Mouse (Mus musculus) urinary bladder, postnatal 36 days (tissue): Measurements from ENCODE around the gene Krtap1-3.
"Not testable (repeated sequence)": the region's sequence is repeated elsewhere in the genome, so short reads cannot be mapped to it uniquely, and the experiment has no call there.

Experiments used
- DNase-seq, 2 experiments: peaks; one replicate each; pipeline ENCODE4 v3.0.0; 2022; ENCODE audit warnings: low spot score in 2 of 2, mixed read lengths in 1 of 2

Gene Krtap1-3

DNA sequence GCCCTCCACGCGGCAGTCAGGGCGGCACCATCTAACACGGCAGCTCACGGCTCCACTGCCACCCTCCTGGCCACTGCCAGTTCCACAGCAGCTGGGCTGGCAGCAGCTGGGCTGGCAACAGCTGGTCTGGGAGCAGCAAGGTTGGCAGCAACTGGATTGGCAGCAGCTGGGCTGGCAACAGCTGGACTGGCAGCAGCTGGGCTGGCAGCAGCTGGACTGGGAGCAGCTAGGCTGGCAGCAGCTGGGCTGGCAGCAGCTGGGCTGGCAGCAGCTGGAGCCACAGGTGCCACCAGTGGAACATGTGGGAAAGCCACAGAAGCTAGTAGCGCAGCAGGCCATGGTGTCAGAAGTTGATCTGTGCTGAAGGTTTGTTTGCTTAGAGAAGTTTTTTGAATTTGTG is at the start of gene Krtap1-3:
Krtap1-3 (minus strand) TSS at position 359 of the 400 bp plus-strand sequence.
- no peak for DNase-seq

DNA sequence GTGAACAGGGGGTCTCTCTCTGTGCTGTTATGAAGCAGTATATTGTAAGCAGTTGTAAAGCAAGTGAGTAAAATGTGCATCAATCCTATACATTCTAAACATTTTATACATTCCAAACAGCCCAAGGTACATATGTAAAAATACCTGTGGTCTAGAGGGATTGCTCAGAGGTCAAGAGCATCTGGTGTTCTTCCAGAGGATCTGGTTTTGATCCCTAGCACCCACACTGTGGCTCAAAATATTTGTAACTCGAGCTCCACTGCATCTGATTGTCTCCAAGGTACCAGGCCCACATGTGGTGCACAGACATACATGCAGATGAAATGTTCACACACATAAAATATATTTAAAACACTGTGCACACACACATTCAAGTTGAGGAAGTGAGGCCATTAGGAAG is 49.8 kb upstream of the Krtap1-3 start:
- DNase-seq, result no peak

DNA sequence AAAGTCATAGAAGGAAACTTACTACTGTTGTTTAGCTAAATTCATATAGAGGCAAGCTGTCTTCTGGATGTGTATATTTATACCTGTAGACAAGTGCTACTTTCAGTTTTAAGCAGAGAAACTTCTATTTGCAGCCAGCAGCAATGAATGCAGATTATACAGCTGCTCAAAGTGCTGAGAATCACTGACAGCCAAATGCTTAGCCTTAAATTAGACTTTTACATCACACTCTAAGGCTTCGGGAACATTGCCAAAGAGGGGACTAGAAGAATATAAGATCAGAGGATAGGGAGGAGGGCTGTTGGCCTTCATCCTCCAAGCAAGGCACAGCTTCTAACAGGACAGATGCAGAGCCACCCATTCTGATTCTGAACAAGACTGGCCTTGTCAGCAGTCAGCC is 45.9 kb upstream of the Krtap1-3 start:
- DNase-seq, result no peak

- no peak for DNase-seq
Measured at GRCm38 (mm10) chr11:99634653-99635134, 43.6 kb upstream of the Krtap1-3 start, which contains the start of gene Krtap4-2. Gene Krtap4-2, minus strand, starts transcription at chr11:99635084.

GRCm38 (mm10) chr11:99633293-99633692 is 42.2 kb upstream of the Krtap1-3 start:
- DNase-seq, result no peak

GRCm38 (mm10) chr11:99630890-99631289 is 39.8 kb upstream of the Krtap1-3 start:
- DNase-seq, result no peak

DNA sequence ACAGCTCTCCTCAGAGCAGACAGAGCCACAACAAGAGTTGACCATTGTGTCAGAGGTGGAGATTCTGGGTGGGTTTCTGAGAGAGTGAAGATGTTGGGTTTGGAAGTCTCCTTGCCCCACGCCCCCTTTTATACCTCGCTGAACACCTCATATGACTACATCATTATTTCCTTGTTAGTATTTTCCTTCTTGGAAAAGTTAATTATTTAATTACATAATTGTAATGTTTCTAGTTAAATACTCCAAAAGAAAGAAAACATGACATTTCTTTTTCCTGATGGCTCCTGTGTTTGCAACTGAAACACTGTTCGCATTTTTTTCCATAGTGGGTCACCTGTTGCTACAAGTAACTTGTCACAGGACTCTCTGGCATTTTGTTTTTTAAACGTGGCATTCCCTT is 37.0 kb upstream of the Krtap1-3 start, which contains the start of gene Krtap4-1:
Krtap4-1 (minus strand) TSS at position 101 of the 400 bp plus-strand sequence.
- no peak for DNase-seq

DNA sequence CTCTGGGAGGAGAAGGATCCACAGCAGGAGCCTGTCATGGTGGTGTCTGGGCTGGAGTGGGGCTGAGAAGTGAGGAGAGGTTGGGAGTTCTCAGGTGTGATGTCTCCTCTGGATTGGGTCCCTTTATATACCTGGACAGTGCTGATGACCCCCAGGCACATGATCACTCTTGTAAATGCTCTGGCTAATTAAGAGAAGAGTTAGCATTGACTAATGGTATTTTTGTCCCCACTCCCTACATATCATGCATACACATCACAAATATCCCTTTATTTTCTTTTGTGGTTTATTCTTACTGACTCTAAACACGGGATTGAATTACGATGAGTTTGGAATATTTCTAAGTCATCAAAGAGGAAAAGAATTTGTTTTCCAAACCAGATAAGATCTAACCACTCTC is 29.2 kb upstream of the Krtap1-3 start, which contains the start of gene Gm11562:
Gm11562 (minus strand) TSS at position 101 of the 400 bp plus-strand sequence.
- DNase-seq, result no peak

- DNase-seq, result no peak
Measured at GRCm38 (mm10) chr11:99614796-99615363, 23.7 kb upstream of the Krtap1-3 start, which contains the start of gene Krtap2-4. Gene Krtap2-4, minus strand, starts transcription at chr11:99614846.

DNA sequence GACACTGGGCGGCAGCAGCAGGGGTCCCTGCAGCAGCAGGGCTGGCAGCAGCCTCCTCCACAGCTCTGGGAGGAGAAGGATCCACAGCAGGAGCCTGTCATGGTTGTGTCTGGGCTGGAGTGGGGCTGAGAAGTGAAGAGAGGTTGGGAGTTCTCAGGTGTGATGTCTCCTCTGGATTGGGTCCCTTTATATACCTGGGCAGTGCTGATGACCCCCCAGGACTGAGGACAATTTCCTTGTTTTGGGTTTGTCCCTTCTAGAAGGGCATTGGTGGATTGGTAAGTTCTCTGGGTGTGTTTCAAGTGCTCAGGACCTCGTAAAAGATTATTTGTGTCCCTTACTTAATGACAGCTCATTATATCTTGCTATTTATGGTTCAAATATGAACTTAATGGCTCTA is 18.9 kb upstream of the Krtap1-3 start, which contains the start of gene Gm11937:
Gm11937 (minus strand) TSS at position 101 of the 400 bp plus-strand sequence.
- not testable (repeated sequence) for DNase-seq

DNA sequence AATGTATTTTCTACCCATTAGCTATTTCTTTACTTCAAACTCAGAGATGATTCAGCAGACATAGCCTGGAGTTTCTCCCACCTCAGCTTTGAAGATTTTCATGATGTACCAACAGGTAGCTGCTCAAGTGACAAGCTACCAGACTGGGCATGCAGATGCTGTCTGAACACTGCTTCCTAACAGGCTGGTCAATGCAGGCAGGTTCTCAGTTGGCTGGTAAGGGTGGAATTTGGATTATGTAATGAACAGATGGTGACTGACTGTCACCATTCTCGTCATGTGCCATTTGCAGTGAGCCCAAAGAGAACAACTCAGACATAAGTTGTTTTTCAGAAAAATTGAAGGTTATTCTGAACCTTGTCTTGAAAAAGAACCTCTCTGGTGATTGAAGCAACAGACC is 18.0 kb upstream of the Krtap1-3 start:
- no peak for DNase-seq

- DNase-seq, result not testable (repeated sequence)
Measured at GRCm38 (mm10) chr11:99603208-99603607, 12.1 kb upstream of the Krtap1-3 start, which contains the start of gene Gm11938. Gene Gm11938, minus strand, starts transcription at chr11:99603308.

DNA sequence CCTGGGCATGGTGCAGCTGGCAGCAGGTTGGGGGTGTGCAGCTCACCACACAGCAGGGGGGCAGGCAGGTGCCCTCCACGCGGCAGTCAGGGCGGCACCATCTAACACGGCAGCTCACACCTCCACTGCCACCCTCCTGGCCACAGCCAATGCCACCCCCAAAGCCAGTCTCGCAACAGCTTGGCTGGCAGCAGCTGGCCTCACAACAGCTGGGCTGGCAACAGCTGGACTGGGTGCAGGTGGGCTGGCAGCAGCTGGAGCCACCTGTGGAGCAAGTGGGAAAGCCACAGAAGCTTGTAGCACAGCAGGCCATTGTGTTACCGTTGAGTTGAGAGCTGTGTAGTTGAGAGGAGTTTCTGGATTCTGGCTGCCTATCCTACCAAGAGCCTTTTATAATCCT is 6.6 kb upstream of the Krtap1-3 start, which contains the start of gene Krtap9-3:
Krtap9-3 (minus strand) TSS at position 364 of the 400 bp plus-strand sequence.
- not testable (repeated sequence) for DNase-seq

DNA sequence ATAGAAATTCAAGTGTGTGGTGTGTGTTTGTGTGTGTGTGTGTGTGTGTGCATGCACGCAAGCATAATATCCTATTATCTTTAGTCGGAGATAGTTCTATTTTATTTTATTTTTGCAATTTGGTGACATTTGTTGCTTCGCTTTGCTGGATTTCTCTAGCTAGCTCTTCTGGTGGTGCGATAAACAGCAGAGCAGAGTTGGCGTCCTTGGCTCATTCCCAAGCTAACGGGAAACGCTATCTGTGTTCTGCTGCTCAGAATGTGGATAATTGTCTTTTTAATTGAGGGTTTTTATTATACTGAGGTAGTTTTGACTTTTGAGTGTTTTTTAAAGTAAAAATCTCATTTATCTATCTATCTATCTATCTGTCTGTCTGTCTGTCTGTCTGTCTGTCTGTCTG is 6.0 kb downstream of the Krtap1-3 start:
- DNase-seq, result no peak

- no peak for DNase-seq
Measured at GRCm38 (mm10) chr11:99583245-99583704, 7.9 kb downstream of the Krtap1-3 start, which contains the start of gene Krtap1-4. Gene Krtap1-4, minus strand, starts transcription at chr11:99583654.

GRCm38 (mm10) chr11:99581564-99581963 is 9.6 kb downstream of the Krtap1-3 start:
- no peak for DNase-seq

DNA sequence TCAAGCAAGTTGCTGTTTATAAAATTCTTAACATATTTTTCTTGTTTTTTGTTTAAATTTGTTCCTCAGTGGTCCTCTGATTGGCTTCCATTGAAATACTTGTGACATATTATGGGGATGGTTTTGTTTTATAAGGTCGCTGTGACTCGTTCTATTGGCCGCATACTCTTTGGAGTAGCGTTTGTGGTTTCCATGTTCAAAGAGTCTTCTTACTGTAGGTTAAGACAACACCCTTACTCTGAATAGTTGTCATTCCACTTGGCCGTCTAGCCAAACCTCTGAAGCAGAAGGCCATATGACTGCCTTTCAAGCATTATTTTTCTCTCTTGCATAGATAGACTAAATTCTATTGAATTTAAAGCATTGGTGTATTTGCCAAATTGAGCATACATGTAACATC is 10.1 kb downstream of the Krtap1-3 start:
- DNase-seq, result no peak

DNA sequence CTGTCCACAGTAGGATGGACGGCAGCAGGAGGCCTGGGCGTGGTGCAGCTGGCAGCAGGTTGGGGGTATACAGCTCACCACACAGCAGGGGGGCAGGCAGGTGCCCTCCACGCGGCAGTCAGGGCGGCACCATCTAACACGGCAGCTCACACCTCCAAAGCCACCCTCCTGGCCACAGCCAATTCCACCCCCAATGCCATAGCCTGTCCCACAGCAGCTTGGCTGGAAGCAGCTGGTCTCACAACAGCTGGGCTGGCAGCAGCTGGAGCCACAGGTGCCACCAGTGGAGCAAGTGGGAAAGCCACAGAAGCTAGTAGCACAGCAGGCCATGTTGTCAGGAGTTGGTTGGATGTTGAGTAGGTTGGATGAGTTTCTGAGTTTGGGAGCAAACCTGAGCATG is 10.5 kb downstream of the Krtap1-3 start, which contains the start of gene Krtap1-5:
Krtap1-5 (minus strand) TSS at position 381 of the 400 bp plus-strand sequence.
- no peak for DNase-seq

DNA sequence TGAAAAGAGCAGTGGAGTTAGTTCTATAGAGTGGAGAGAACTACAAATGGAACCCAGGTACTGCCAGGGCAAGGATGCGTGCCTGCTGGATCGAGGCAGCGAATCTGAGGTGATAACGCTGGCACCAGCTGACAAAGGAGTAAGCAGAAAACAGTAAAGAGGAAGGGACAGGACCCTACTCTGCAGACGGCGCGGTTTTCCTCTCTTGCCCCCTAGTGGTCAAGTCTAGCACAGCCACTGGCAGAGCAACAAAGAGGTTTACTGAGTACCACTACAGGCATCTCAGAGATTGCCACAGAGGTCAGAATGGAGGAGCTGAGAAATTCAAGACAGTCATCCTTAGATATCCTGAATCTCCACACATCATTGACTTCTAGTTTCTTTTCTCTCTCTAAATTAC is 17.0 kb downstream of the Krtap1-3 start:
- peak; percentile 65 to 77 for DNase-seq

- no peak for DNase-seq
Measured at GRCm38 (mm10) chr11:99573164-99573563, 18.0 kb downstream of the Krtap1-3 start.

DNA sequence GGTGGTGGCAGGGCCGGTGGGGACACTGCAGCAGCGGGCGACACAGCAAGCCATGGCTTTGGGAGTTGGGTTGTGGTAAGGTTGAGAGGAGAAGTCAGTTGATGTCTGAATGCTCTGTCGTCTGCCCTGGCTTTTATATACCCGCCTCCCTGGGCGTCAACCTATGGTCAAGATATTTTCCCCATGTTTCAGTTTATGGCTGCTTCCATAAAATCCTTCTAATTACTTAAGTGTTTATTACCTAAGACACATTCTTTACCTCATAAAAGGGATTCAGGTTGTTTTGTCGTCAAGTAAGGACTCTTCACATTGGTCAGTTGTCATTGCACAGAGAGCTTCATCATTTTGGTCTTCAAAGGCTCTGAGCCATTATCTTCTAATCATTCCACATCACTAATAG is 24.6 kb downstream of the Krtap1-3 start, which contains the start of gene Krtap3-1:
Krtap3-1 (minus strand) TSS at position 101 of the 400 bp plus-strand sequence.
- no peak for DNase-seq

DNA sequence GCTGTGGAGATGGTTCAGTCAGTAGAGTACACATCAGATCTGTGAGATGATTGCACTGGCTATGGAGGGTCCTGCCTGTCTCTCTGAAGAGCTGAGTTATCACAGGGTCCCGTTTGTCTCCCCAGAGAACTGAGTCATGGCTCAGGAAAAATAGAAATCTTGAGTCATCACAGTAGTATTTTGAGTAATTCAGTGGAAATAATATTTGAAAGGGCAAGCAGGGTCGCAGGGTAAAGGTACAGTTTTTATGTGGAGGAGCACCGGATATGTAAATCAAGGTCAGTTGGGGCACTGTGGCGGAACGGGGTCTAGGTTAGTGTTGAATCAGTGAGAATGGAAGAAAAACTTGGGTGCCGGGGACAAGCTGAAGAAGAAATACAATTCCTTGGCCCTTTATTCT is 28.6 kb downstream of the Krtap1-3 start:
- no peak for DNase-seq

- no peak for DNase-seq
Measured at GRCm38 (mm10) chr11:99559366-99559765, 31.8 kb downstream of the Krtap1-3 start, which contains the start of gene Gm11939. Gene Gm11939, minus strand, starts transcription at chr11:99559466.
